In the genomic region with DNA sequence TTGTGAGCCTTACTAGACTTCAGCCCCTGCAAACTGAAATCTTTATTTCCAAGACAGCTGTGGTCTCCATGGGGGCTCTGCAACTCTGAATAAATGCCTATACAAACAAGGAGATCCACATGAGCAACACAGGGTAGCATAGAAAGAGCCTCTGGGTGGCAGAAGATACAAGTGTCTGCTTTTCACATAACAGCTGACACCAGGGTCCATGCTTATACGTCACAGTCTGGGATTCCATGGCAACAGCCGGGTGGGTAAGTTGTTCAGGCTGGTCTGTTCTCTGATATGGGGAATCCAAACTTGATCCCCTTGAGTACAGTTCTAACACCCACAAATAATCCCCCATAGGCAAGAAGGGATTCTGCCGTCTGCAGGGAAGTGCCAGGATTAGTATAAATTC, we compare ENCODE assay signal across 16 mouse cellular contexts.
DNase-seq lines count a peak whose midpoint lies in the region; ATAC-seq lines count a peak whose summit lies in the region.
"Had no signal": no experiment of that assay in that cellular context is flagged by ENCODE, and none has a peak within 500 bp of the region (broad histone marks: within the 10 kb centered on the region; RNA-seq: fewer than 3 reads in every experiment).

No protein-coding gene starts in this region.

- intact Hi-C loops in heart, postnatal 14 days (cut with DNase I) = no loop called here
- intact Hi-C loops in left cerebral cortex, postnatal 14 days (cut with DNase I) = loop anchor here (5.0 kb wide), 1 partner anchor 107 kb away; a partner anchor contains a TSS

- no peaks in the 10 kb centered on the region for H3K9me3 ChIP-seq in heart, embryonic 15.5 days (replicated peaks)
- no peaks in the 10 kb centered on the region for H3K9me3 ChIP-seq in midbrain, embryonic 15.5 days
- H3K9me3 ChIP-seq: neural tube, embryonic 13.5 days had no signal

- H3K9ac ChIP-seq in heart, embryonic 15.5 days = no peak overlapping the region
- no peak overlapping the region for H3K9ac ChIP-seq in midbrain, embryonic 15.5 days
- H3K9ac ChIP-seq: neural tube, embryonic 13.5 days had no signal

- WGBS in heart, embryonic 15.5 days = 45% methylated on average over 3 of the region's 3 CpGs
- WGBS in midbrain, embryonic 15.5 days = 25% methylated on average over 3 of the region's 3 CpGs

- no peaks in the 10 kb centered on the region for H3K27me3 ChIP-seq in heart, embryonic 15.5 days
- H3K27me3 ChIP-seq in midbrain, embryonic 15.5 days (replicated peaks) = no peaks in the 10 kb centered on the region
- H3K27me3 ChIP-seq: neural tube, embryonic 13.5 days had no signal

- ATAC-seq in heart, embryonic 15.5 days (replicated peaks; ENCODE audit: insufficient number of reproducible peaks, insufficient read depth, low FRiP score, low read depth) = no peak
- peak; percentile 65; the same call in 1 of the 2 replicates for ATAC-seq in midbrain, embryonic 15.5 days (replicated peaks)
- ATAC-seq: intestine, embryonic 16.5 days had no signal

- H3K27ac ChIP-seq in heart, embryonic 15.5 days = peak overlapping the region; percentile 68
- H3K27ac ChIP-seq in midbrain, embryonic 15.5 days = 0 out of 2 replicates have a peak overlapping the region, but pooled peaks have one; percentile 3
- H3K27ac ChIP-seq: macrophage; neural tube, embryonic 13.5 days had no signal

- H3K4me2 ChIP-seq in heart, embryonic 15.5 days = no peak overlapping the region
- no peak overlapping the region for H3K4me2 ChIP-seq in midbrain, embryonic 15.5 days
- H3K4me2 ChIP-seq: liver, embryonic 11.5 days; neural tube, embryonic 13.5 days had no signal

- peak; percentile 4 for DNase-seq in embryo, embryonic 10.5 days (ENCODE audit: low spot score)
- no peak for DNase-seq in embryo, embryonic 9.5 days (ENCODE audit: extremely low spot score)
- no peak for DNase-seq in heart, postnatal 14 days
- peak; percentile 38 to 72 for DNase-seq in left cerebral cortex, postnatal 14 days (ENCODE audit: low spot score in 2 of 2)
- DNase-seq in left cerebral cortex, adult 11 months (ENCODE audit: low spot score) = no peak
- no peak for DNase-seq in liver
- DNase-seq: cerebellum, postnatal 14 days; gastrocnemius, postnatal 36 days; kidney, postnatal 4 days had no signal

- no peak overlapping the region for H3K4me3 ChIP-seq in heart, embryonic 15.5 days
- H3K4me3 ChIP-seq in midbrain, embryonic 15.5 days = no peak overlapping the region
- H3K4me3 ChIP-seq: erythroblast, embryonic 14.5 days; neural tube, embryonic 13.5 days had no signal

- H3K4me1 ChIP-seq in heart, embryonic 15.5 days (replicated peaks) = peaks cover 34% of the 10 kb centered on the region
- H3K4me1 ChIP-seq in midbrain, embryonic 15.5 days = 0 out of 2 replicates have a peak, but pooled peaks cover 3% of the 10 kb centered on the region

- H3K36me3 ChIP-seq in heart, embryonic 15.5 days = no peaks in the 10 kb centered on the region
- no peaks in the 10 kb centered on the region for H3K36me3 ChIP-seq in midbrain, embryonic 15.5 days (replicated peaks)
- H3K36me3 ChIP-seq: neural tube, embryonic 13.5 days had no signal

Comparison
In these comparisons a context has a peak if more than half of its experiments do, and no peak if none do; other contexts are left out.
1. DNase-seq: peak in embryo, embryonic 10.5 days (single experiment) and left cerebral cortex, postnatal 14 days (2 of 2); none in embryo, embryonic 9.5 days (single experiment), heart, postnatal 14 days (0 of 2), left cerebral cortex, adult 11 months (single experiment) and liver (single experiment).